Mouse (Mus musculus): Measurements from ENCODE around the gene Gm14124. TPM values are rescaled to one million over a fixed set of nuclear protein-coding genes. Genes with fewer than 3 reads are reported as not detected.
"Not testable (repeated sequence)": the region's sequence is repeated elsewhere in the genome, so short reads cannot be mapped to it uniquely, and the experiment has no call there.

The Gm14124 gene
- not detected in 2 replicates for polyA plus RNA-seq (2015; fragmentation: Nextera tagmentation; extraction: Ambion mirVana)

GRCm38 (mm10) chr2:150257291-150257690 lies at the start of gene Gm14124:
Gene Gm14124 (plus strand): TSS chr2:150257517.
- not testable (repeated sequence) for DNase-seq (ENCODE audit: low spot score); H3K9me3 ChIP-seq (ENCODE audit: low read length); H3K9ac ChIP-seq (replicated peaks; ENCODE audit: low read depth); H3K27me3 ChIP-seq (replicated peaks; ENCODE audit: insufficient read depth, low read length); H3K27ac ChIP-seq (ENCODE audit: low read length); H3K36me3 ChIP-seq (ENCODE audit: insufficient read depth, low read length); H3K4me3 ChIP-seq (ENCODE audit: low read depth, low read length); H3K4me1 ChIP-seq (ENCODE audit: insufficient read depth, low read depth, low read length); H3K4me2 ChIP-seq (replicated peaks; ENCODE audit: low read depth, low read length); ATAC-seq
- WGBS: 69% methylated on average over 4 of the region's 4 CpGs

- not testable (repeated sequence) for H3K36me3 ChIP-seq (ENCODE audit: insufficient read depth, low read length); H3K27me3 ChIP-seq (replicated peaks; ENCODE audit: insufficient read depth, low read length); H3K27ac ChIP-seq (ENCODE audit: low read length); H3K9me3 ChIP-seq (ENCODE audit: low read length); H3K4me1 ChIP-seq (ENCODE audit: insufficient read depth, low read depth, low read length)
- peak within 1 kb of the TSS; percentile 49 for H3K4me2 ChIP-seq (replicated peaks; ENCODE audit: low read depth, low read length)
- DNase-seq (ENCODE audit: low spot score) (peak; percentile 48), ATAC-seq (peak; percentile 100)
- H3K9ac ChIP-seq (replicated peaks; ENCODE audit: low read depth): 0 out of 2 replicates have a peak within 1 kb of the TSS, but pooled peaks have one; percentile 29
- peak within 1 kb of the TSS; percentile 33 for H3K4me3 ChIP-seq (ENCODE audit: low read depth, low read length)
- under 1% methylated on average over 15 of the region's 15 CpGs for WGBS
These were observed 39.5 kb upstream of the Gm14124 start, which contains the start of gene Zfp937 for GRCm38 (mm10) chr2:150217600-150218362. Gene Zfp937 (plus strand): TSS chr2:150218073.

- DNase-seq (ENCODE audit: low spot score); H3K27ac ChIP-seq (ENCODE audit: low read length); H3K9me3 ChIP-seq (ENCODE audit: low read length); H3K27me3 ChIP-seq (replicated peaks; ENCODE audit: insufficient read depth, low read length); H3K4me1 ChIP-seq (ENCODE audit: insufficient read depth, low read depth, low read length); H3K36me3 ChIP-seq (ENCODE audit: insufficient read depth, low read length); ATAC-seq: not testable (repeated sequence)
- peak overlapping the region; percentile 49 for H3K4me2 ChIP-seq (replicated peaks; ENCODE audit: low read depth, low read length)
- H3K9ac ChIP-seq (replicated peaks; ENCODE audit: low read depth): 0 out of 2 replicates have a peak overlapping the region, but pooled peaks have one; percentile 29
- 2% methylated on average over 2 of the region's 4 CpGs for WGBS
- peak overlapping the region; percentile 33 for H3K4me3 ChIP-seq (ENCODE audit: low read depth, low read length)
These were observed 39.0 kb upstream of the Gm14124 start for GRCm38 (mm10) chr2:150218363-150218725.

- H3K9ac ChIP-seq (replicated peaks; ENCODE audit: low read depth); H3K36me3 ChIP-seq (ENCODE audit: insufficient read depth, low read length); H3K27me3 ChIP-seq (replicated peaks; ENCODE audit: insufficient read depth, low read length); H3K4me2 ChIP-seq (replicated peaks; ENCODE audit: low read depth, low read length); H3K9me3 ChIP-seq (ENCODE audit: low read length); DNase-seq (ENCODE audit: low spot score); H3K4me3 ChIP-seq (ENCODE audit: low read depth, low read length); H3K4me1 ChIP-seq (ENCODE audit: insufficient read depth, low read depth, low read length); ATAC-seq; H3K27ac ChIP-seq (ENCODE audit: low read length): not testable (repeated sequence)
These were observed 34.1 kb upstream of the Gm14124 start for GRCm38 (mm10) chr2:150223263-150223662.

GRCm38 (mm10) chr2:150243211-150243610 lies 14.1 kb upstream of the Gm14124 start:
- Histone ChIP-seq H3K9me3 (ENCODE audit: low read length) (no peaks in the 10 kb centered on the region; the same call in 1 of the 2 replicates), H3K4me1 (ENCODE audit: insufficient read depth, low read depth, low read length) (no peaks in the 10 kb centered on the region), H3K36me3 (ENCODE audit: insufficient read depth, low read length) (0 out of 2 replicates have a peak, but pooled peaks cover 1% of the 10 kb centered on the region), H3K27ac (ENCODE audit: low read length) (no peak overlapping the region), H3K4me2 (replicated peaks; ENCODE audit: low read depth, low read length) (no peak overlapping the region), H3K4me3 (ENCODE audit: low read depth, low read length) (no peak overlapping the region), H3K9ac (replicated peaks; ENCODE audit: low read depth) (no peak overlapping the region), H3K27me3 (replicated peaks; ENCODE audit: insufficient read depth, low read length) (no peaks in the 10 kb centered on the region)
- DNase-seq (ENCODE audit: low spot score): no peak
- ATAC-seq: no peak
- 88% methylated on average over 2 of the region's 2 CpGs for WGBS
- TF ChIP-seq CTCF (IDR thresholded peaks at IDR 0.05): no peak

- not testable (repeated sequence) for H3K9me3 ChIP-seq (ENCODE audit: low read length); ATAC-seq; H3K27me3 ChIP-seq (replicated peaks; ENCODE audit: insufficient read depth, low read length); H3K27ac ChIP-seq (ENCODE audit: low read length); H3K9ac ChIP-seq (replicated peaks; ENCODE audit: low read depth); H3K4me3 ChIP-seq (ENCODE audit: low read depth, low read length); H3K4me1 ChIP-seq (ENCODE audit: insufficient read depth, low read depth, low read length); DNase-seq (ENCODE audit: low spot score); H3K36me3 ChIP-seq (ENCODE audit: insufficient read depth, low read length); H3K4me2 ChIP-seq (replicated peaks; ENCODE audit: low read depth, low read length)
- 43% methylated on average over 2 of the region's 2 CpGs for WGBS
These were observed 1.8 kb upstream of the Gm14124 start, which contains the start of gene Gm21994 for GRCm38 (mm10) chr2:150255491-150255890. Gene Gm21994 (minus strand): TSS chr2:150255591.

- H3K4me1 ChIP-seq (ENCODE audit: insufficient read depth, low read depth, low read length); H3K4me3 ChIP-seq (ENCODE audit: low read depth, low read length); H3K4me2 ChIP-seq (replicated peaks; ENCODE audit: low read depth, low read length); ATAC-seq; H3K27me3 ChIP-seq (replicated peaks; ENCODE audit: insufficient read depth, low read length); H3K9ac ChIP-seq (replicated peaks; ENCODE audit: low read depth); H3K27ac ChIP-seq (ENCODE audit: low read length); H3K9me3 ChIP-seq (ENCODE audit: low read length); DNase-seq (ENCODE audit: low spot score); H3K36me3 ChIP-seq (ENCODE audit: insufficient read depth, low read length): not testable (repeated sequence)
- WGBS: 65% methylated on average over 2 of the region's 2 CpGs
These were observed 456 bp upstream of the Gm14124 start for GRCm38 (mm10) chr2:150256861-150257260.

Data from lung, postnatal 0 days (tissue).